Mouse (Mus musculus) yolk sac, embryonic 10.5 days (tissue): ENCODE measurements at regions not wholly inside any gene's neighbourhood (a gene's known extent, or its start where the extent isn't known, plus 50 kb on each side); places are given as distances from the start of the nearest gene placed in this dataset.

ENCODE experiments used
- DNase-seq: peaks from one replicate; pipeline ENCODE4 v3.0.0-alpha.2; 2017; ENCODE audit warnings: low spot score

DNA sequence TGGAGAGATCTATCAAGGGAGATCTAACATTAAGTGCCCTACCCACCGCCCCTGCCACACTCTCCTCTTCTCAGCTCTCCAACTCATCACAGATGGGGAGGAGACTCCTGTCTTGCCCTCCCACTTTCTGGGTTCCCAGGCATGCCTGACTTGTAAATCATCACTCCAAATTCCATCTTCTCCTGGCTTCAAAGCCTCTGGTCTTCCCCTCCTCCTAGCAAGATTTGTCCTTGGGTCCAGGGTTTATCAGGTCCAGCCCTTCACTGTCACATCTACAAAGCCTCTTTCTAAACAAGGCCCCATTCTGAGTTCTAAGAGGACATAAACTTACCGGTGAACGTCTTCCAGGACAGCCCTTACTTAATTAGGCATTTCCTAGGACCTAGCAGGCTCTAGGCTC, 73.3 kb upstream of the Col5a1 start:
- DNase-seq = no peak

DNA sequence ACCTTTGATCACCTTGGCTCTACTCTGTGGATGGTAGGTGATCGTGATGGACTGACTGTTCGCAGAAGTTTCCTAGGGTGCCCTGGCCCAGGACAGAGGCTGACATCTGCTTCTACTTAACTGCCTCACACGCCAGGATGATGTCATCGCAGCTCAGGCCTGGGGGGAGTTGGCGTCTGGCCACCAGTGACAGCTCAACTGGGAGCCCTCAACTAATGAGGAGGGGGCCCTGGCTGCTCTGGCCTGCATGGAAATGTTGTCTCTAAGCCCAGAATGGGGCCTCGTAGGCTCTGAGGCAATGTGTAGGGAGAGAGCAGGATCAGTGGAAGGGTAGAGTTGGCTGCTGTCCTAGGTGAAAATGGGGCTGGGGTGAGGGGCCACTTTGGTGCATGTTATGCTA, 72.9 kb upstream of the Col5a1 start:
- no peak for DNase-seq

DNA sequence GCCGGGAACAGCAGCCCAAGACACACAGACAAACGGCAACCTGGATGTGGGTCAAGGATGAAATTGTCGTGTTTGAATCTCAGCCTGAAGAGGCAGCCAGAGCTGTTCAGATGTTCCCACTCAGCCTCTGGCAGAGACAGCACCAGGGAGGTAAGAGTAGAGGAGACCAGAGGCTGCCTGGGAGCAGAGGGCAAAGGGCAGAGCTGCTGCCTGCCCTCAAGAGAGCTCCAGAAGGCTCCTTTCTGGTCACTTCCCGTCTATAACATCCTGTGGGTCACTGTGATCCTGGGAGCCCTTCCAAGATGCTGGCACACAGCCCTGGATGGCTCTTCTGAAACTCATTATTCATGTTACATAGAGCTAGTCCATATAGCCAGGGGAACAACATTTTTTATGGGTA, 67.6 kb upstream of the Col5a1 start:
- DNase-seq = no peak

DNA sequence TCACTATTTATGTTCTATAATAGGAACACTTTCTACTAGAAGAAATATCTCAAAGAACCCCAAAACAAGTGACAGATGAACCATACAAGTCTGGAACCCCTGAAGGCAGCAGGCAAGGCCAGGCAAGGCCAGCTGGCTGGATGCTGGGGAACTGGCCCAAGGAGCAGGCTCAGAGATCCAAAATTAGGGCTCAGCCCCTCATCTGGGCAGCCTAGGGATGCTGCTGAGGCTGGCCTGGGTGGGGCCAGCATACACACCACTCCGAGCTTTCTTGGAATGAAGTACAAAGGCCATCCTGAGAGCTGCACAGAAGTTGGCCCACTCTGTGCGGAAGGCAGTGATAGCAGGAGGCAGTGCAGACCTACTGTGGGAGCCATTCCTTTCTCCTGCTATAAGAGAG, 59.4 kb upstream of the Col5a1 start:
- DNase-seq = no peak

DNA sequence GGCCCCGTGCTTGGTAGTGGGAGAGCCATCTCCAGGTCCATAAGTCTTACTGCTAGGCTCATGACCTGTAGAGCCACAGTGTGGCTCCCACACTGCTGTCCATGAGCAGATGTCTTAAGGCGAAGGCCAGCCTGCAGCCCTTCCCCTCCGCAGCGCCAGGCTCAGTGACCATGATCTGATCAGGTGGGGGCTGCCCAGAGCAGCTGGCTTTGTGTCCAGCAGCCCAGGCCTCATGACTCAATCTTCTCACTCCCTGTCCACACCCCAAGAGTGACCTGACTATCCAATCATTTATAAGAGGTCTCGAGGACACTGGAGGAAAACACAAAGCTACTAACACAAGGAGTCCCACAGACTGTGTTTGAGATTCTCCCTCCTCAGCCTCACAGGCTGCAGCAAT, 58.6 kb upstream of the Col5a1 start:
- no peak for DNase-seq

DNA sequence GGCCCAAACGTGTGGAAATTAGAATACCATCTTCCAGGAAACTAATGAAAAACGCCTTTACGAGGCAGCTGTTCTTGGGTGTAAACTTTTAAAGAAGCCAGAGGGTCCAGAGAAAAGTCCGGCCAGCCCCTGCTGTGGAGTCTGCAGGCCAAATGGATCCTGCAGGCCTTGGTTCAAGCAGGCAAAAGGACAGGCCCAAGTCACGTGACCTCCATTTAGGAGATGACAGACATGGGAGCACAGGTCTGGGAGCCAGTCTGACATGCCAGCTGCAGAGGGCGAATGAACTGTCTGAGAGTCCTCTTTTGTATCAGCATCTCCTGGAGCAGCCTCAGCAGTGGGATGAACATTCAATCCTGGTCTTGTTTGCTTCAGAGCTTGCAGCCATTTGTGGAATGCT, 58.0 kb upstream of the Col5a1 start:
- DNase-seq = no peak

DNA sequence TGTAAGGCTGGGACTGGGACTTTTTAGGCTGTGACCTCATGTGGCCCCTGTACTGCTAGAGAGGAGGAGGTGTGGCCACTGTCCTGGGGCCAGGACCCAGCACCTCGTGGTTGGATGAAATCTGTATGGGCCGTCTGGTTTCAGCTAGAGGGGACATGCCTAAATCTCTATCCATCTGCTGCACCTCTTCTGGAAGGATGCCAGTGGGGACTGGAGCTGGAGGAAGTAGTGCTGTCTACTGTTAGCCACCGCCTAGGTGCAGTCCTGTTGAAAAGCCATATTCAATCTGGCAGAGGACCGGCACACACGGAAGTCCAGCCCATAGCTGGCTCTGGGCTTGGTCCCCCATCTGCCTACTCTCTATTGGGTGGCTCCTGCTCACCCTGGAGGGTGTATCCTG, 56.7 kb upstream of the Col5a1 start:
- no peak for DNase-seq

DNA sequence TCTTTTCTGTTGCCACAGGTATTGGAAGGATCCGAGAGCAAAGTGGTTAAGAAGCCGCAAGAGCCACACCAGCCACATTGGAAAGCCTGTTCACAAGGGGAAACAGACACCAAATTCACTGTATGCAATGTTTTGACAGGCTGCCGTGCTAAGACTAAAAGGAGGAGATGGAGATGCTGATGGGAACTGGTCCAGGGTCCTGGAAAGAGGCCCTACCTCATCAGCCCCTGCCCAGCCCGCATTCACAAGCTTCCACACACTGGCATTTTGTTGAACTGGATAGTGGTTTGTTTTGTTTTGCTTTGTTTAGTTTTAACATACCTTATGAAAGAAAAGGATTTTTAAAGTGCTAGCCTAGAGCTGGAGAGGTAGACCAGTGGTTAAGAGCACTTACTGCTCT, 51.3 kb upstream of the Col5a1 start:
- no peak for DNase-seq

DNA sequence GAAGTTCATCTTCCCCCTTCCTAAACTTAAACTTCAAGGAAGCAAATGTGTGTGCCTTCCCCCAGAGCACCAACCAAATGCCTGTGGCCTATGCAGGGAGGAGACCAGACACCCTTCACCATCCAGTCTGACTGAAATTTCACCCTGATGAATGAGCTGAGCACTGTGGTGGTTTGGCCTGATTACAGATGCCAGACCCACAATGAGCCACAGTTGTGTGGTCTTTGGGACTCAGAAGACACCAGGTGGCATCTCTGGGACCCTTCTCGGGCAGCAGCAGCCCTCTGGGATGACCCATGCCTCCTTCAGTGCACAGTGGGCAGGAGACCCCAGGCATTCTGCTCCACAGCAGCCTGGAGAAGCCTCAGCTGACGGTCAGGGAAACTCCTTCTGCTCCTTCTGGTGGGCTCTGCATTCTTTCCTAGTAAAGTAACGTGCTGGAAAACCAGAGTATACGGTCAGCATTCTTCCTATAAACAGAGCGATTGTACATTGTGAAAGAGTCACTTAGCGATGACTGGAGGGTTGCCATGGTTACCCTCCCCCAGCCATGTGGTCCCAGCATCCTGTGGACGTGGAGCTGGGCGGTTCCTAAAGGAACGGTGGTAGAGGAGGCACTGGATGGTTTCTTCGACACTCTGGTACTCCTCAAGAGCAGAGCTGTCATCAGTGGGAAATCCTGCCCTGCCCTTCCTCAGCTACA, 50.3 kb upstream of the Col5a1 start:
- peak; percentile 52 for DNase-seq
